ENCODE assay signal across 10 mouse cellular contexts in the genomic region with DNA sequence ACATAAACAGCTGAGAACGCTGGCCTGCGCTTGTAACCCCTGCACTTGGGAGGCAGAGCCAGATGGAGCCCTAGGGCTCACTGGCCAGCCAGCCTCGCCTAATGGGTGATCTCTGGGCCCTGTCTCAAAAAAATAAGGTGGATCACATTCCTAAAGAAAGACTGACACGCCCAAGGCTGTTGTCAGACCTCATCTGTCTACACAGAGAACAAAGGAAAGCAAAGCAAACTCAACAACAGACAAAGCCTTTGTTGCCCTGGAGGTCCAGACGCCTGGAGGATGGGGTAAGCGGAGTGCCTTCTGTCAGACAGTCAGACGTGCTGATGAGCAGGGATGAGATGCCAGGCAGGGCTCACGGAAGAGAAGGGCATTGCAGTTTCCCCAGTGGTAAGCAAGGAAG. TPM values are rescaled to one million over a fixed set of nuclear protein-coding genes. Genes with fewer than 3 reads are reported as not detected.
DNase-seq lines count a peak whose midpoint lies in the region; ATAC-seq and TF ChIP-seq lines count a peak whose summit lies in the region.
"Had no signal": no experiment of that assay in that cellular context is flagged by ENCODE, and none has a peak within 500 bp of the region (broad histone marks: within the 10 kb centered on the region; RNA-seq: fewer than 3 reads in every experiment).

No protein-coding gene starts in this region.

- no peak overlapping the region for H3ac ChIP-seq in myocyte (ENCODE audit: control insufficient read depth, insufficient read length)

- no peak overlapping the region for H3K4me3 ChIP-seq in hindbrain, embryonic 11.5 days (ENCODE audit: low read depth, low read length)
- H3K4me3 ChIP-seq in hindbrain, embryonic 14.5 days (replicated peaks; ENCODE audit: low read length), result no peak overlapping the region
- no peak overlapping the region for H3K4me3 ChIP-seq in neural tube, embryonic 12.5 days
- no peak overlapping the region for H3K4me3 ChIP-seq in neural tube, embryonic 15.5 days (replicated peaks)
- H3K4me3 ChIP-seq in embryonic facial prominence, embryonic 11.5 days (ENCODE audit: low read depth, low read length), result no peak overlapping the region
- peak overlapping the region; percentile 7 for H3K4me3 ChIP-seq in myocyte
- H3K4me3 ChIP-seq: intestine, embryonic 15.5 days had no signal

- peak; percentile 38; the same call in 1 of the 2 replicates for ATAC-seq in hindbrain, embryonic 11.5 days (ENCODE audit: low FRiP score)
- no peak for ATAC-seq in hindbrain, embryonic 14.5 days (ENCODE audit: low FRiP score)
- ATAC-seq in neural tube, embryonic 12.5 days (ENCODE audit: low FRiP score, low read depth), result peak; percentile 29; the same call in 1 of the 2 replicates
- no peak for ATAC-seq in neural tube, embryonic 15.5 days (ENCODE audit: low FRiP score)
- ATAC-seq in embryonic facial prominence, embryonic 11.5 days (replicated peaks; ENCODE audit: insufficient number of reproducible peaks, low FRiP score, low TSS enrichment, low read depth), result no peak

- H3K27me3 ChIP-seq in hindbrain, embryonic 11.5 days (ENCODE audit: control insufficient read depth, insufficient read depth, low read length), result no peaks in the 10 kb centered on the region
- no peaks in the 10 kb centered on the region for H3K27me3 ChIP-seq in hindbrain, embryonic 14.5 days (ENCODE audit: control insufficient read depth, insufficient read depth, low read length)
- no peaks in the 10 kb centered on the region for H3K27me3 ChIP-seq in neural tube, embryonic 12.5 days (replicated peaks)
- H3K27me3 ChIP-seq in neural tube, embryonic 15.5 days (replicated peaks), result no peaks in the 10 kb centered on the region
- no peaks in the 10 kb centered on the region for H3K27me3 ChIP-seq in embryonic facial prominence, embryonic 11.5 days (ENCODE audit: control insufficient read depth, insufficient read depth, low read length)
- H3K27me3 ChIP-seq in myocyte (ENCODE audit: control insufficient read depth, insufficient read depth, insufficient read length), result no peaks in the 10 kb centered on the region
- H3K27me3 ChIP-seq: intestine, embryonic 15.5 days had no signal

- H3K4me2 ChIP-seq in hindbrain, embryonic 11.5 days (replicated peaks; ENCODE audit: low read depth, low read length), result no peak overlapping the region
- no peak overlapping the region for H3K4me2 ChIP-seq in hindbrain, embryonic 14.5 days (replicated peaks)
- H3K4me2 ChIP-seq in neural tube, embryonic 12.5 days (replicated peaks), result no peak overlapping the region
- no peak overlapping the region for H3K4me2 ChIP-seq in neural tube, embryonic 15.5 days
- H3K4me2 ChIP-seq in embryonic facial prominence, embryonic 11.5 days (ENCODE audit: low read depth, low read length), result no peak overlapping the region
- peak overlapping the region; percentile 47 for H3K4me2 ChIP-seq in myocyte (ENCODE audit: low read depth)

- H3K79me2 ChIP-seq in myocyte (ENCODE audit: control insufficient read depth, insufficient read depth), result no peaks in the 10 kb centered on the region

- TF ChIP-seq POLR2A in myocyte (IDR thresholded peaks at IDR 0.05; ENCODE audit: insufficient read length, low read depth), result no peak

- no peaks in the 10 kb centered on the region for H3K36me3 ChIP-seq in hindbrain, embryonic 11.5 days (ENCODE audit: control insufficient read depth, insufficient read depth, low read length)
- no peaks in the 10 kb centered on the region for H3K36me3 ChIP-seq in hindbrain, embryonic 14.5 days (replicated peaks; ENCODE audit: control insufficient read depth, insufficient read depth)
- H3K36me3 ChIP-seq in neural tube, embryonic 12.5 days, result no peaks in the 10 kb centered on the region
- H3K36me3 ChIP-seq in neural tube, embryonic 15.5 days, result no peaks in the 10 kb centered on the region
- no peaks in the 10 kb centered on the region for H3K36me3 ChIP-seq in embryonic facial prominence, embryonic 11.5 days (replicated peaks; ENCODE audit: control insufficient read depth, insufficient read depth, low read depth, low read length)
- no peaks in the 10 kb centered on the region for H3K36me3 ChIP-seq in myocyte (ENCODE audit: control insufficient read depth, insufficient read depth)
- H3K36me3 ChIP-seq: intestine, embryonic 15.5 days had no signal

- H3K4me1 ChIP-seq in hindbrain, embryonic 11.5 days (replicated peaks; ENCODE audit: control insufficient read depth, insufficient read depth, low read length), result peaks cover 2% of the 10 kb centered on the region; the same call in 1 of the 2 replicates
- H3K4me1 ChIP-seq in hindbrain, embryonic 14.5 days (replicated peaks; ENCODE audit: control insufficient read depth, insufficient read depth, low read length), result no peaks in the 10 kb centered on the region
- peaks cover 5% of the 10 kb centered on the region; the same call in 1 of the 2 replicates for H3K4me1 ChIP-seq in neural tube, embryonic 12.5 days
- H3K4me1 ChIP-seq in neural tube, embryonic 15.5 days, result no peaks in the 10 kb centered on the region
- H3K4me1 ChIP-seq in embryonic facial prominence, embryonic 11.5 days (ENCODE audit: control insufficient read depth, insufficient read depth, low read length), result no peaks in the 10 kb centered on the region

- H3K9me3 ChIP-seq in hindbrain, embryonic 11.5 days (ENCODE audit: control insufficient read depth, low read length), result no peaks in the 10 kb centered on the region
- H3K9me3 ChIP-seq in hindbrain, embryonic 14.5 days (ENCODE audit: control insufficient read depth, low read length), result no peaks in the 10 kb centered on the region
- H3K9me3 ChIP-seq in neural tube, embryonic 12.5 days, result no peaks in the 10 kb centered on the region
- H3K9me3 ChIP-seq in neural tube, embryonic 15.5 days (replicated peaks), result no peaks in the 10 kb centered on the region
- no peaks in the 10 kb centered on the region for H3K9me3 ChIP-seq in embryonic facial prominence, embryonic 11.5 days (replicated peaks; ENCODE audit: control insufficient read depth, low read length)
- H3K9me3 ChIP-seq: intestine, embryonic 15.5 days had no signal

- DNase-seq in hindbrain, embryonic 11.5 days (ENCODE audit: low spot score), result peak; percentile 36
- no peak for DNase-seq in hindbrain, embryonic 14.5 days (ENCODE audit: low spot score)
- DNase-seq in embryonic facial prominence, embryonic 11.5 days (ENCODE audit: low spot score), result no peak
- DNase-seq in cerebellum, adult 9-10 months, result no peak
- DNase-seq in adipocyte (ENCODE audit: low spot score), result no peak
- DNase-seq: right cerebral cortex, postnatal 25 days had no signal

- peak overlapping the region; percentile 24; the same call in 1 of the 2 replicates for H3K9ac ChIP-seq in hindbrain, embryonic 11.5 days (ENCODE audit: low read depth, low read length)
- H3K9ac ChIP-seq in hindbrain, embryonic 14.5 days, result no peak overlapping the region
- H3K9ac ChIP-seq in neural tube, embryonic 12.5 days, result no peak overlapping the region
- no peak overlapping the region for H3K9ac ChIP-seq in neural tube, embryonic 15.5 days (replicated peaks)
- H3K9ac ChIP-seq in embryonic facial prominence, embryonic 11.5 days (replicated peaks; ENCODE audit: low read length), result peak overlapping the region; percentile 27; the same call in 1 of the 2 replicates
- H3K9ac ChIP-seq: intestine, embryonic 15.5 days had no signal

- no peak overlapping the region for H3K27ac ChIP-seq in hindbrain, embryonic 11.5 days (ENCODE audit: low read depth, low read length)
- no peak overlapping the region for H3K27ac ChIP-seq in hindbrain, embryonic 14.5 days
- no peak overlapping the region for H3K27ac ChIP-seq in neural tube, embryonic 12.5 days
- no peak overlapping the region for H3K27ac ChIP-seq in neural tube, embryonic 15.5 days (replicated peaks)
- no peak overlapping the region for H3K27ac ChIP-seq in embryonic facial prominence, embryonic 11.5 days (replicated peaks; ENCODE audit: low read depth, low read length)

- WGBS in hindbrain, embryonic 11.5 days, result 35% methylated on average over 8 of the region's 8 CpGs
- WGBS in hindbrain, embryonic 14.5 days, result 32% methylated on average over 8 of the region's 8 CpGs
- WGBS in neural tube, embryonic 12.5 days, result 33% methylated on average over 8 of the region's 8 CpGs
- 34% methylated on average over 8 of the region's 8 CpGs for WGBS in neural tube, embryonic 15.5 days
- WGBS in embryonic facial prominence, embryonic 11.5 days, result 46% methylated on average over 8 of the region's 8 CpGs

RNA-seq across cellular contexts. Expression of a gene that starts 3.8 kb away (rescaled TPM):
- 0.95 and 1.1 TPM in 2 replicates for polyA plus RNA-seq in hindbrain, embryonic 11.5 days (2014; fragmentation: Nextera tagmentation; extraction: Ambion mirVana)
- polyA plus RNA-seq in hindbrain, embryonic 14.5 days (2014; fragmentation: Nextera tagmentation; extraction: Ambion mirVana), result 0.78 and 1.4 TPM in 2 replicates
- polyA plus RNA-seq in neural tube, embryonic 12.5 days (2016; fragmentation: Nextera tagmentation; extraction: Ambion mirVana), result 1.3 and 1.6 TPM in 2 replicates
- 1.1 and 2.6 TPM in 2 replicates for polyA plus RNA-seq in neural tube, embryonic 15.5 days (2015; fragmentation: Nextera tagmentation; extraction: Ambion mirVana)
- 1.2 and 1.5 TPM in 2 replicates for polyA plus RNA-seq in embryonic facial prominence, embryonic 11.5 days (2014; fragmentation: Nextera tagmentation; extraction: Ambion mirVana)
- polyA plus RNA-seq in myocyte (2012; fragmentation: generic; extraction: Trizol), result 12.0 TPM

RNA-seq across cellular contexts. Expression of a gene that starts 11.1 kb away (rescaled TPM):
- 12.3 and 13.5 TPM in 2 replicates for polyA plus RNA-seq in hindbrain, embryonic 11.5 days (2014; fragmentation: Nextera tagmentation; extraction: Ambion mirVana)
- 7.4 and 8.3 TPM in 2 replicates for polyA plus RNA-seq in hindbrain, embryonic 14.5 days (2014; fragmentation: Nextera tagmentation; extraction: Ambion mirVana)
- 12.0 and 16.1 TPM in 2 replicates for polyA plus RNA-seq in neural tube, embryonic 12.5 days (2016; fragmentation: Nextera tagmentation; extraction: Ambion mirVana)
- 8.8 and 10.6 TPM in 2 replicates for polyA plus RNA-seq in neural tube, embryonic 15.5 days (2015; fragmentation: Nextera tagmentation; extraction: Ambion mirVana)
- polyA plus RNA-seq in embryonic facial prominence, embryonic 11.5 days (2014; fragmentation: Nextera tagmentation; extraction: Ambion mirVana), result 10.9 and 14.2 TPM in 2 replicates
- 8.0 TPM for polyA plus RNA-seq in myocyte (2012; fragmentation: generic; extraction: Trizol)

RNA-seq across cellular contexts. Expression of a gene that starts 43.9 kb away (rescaled TPM):
- polyA plus RNA-seq in hindbrain, embryonic 11.5 days (2014; fragmentation: Nextera tagmentation; extraction: Ambion mirVana), result 11.0 and 12.3 TPM in 2 replicates
- polyA plus RNA-seq in hindbrain, embryonic 14.5 days (2014; fragmentation: Nextera tagmentation; extraction: Ambion mirVana), result 15.0 and 15.5 TPM in 2 replicates
- polyA plus RNA-seq in neural tube, embryonic 12.5 days (2016; fragmentation: Nextera tagmentation; extraction: Ambion mirVana), result 13.1 and 14.0 TPM in 2 replicates
- polyA plus RNA-seq in neural tube, embryonic 15.5 days (2015; fragmentation: Nextera tagmentation; extraction: Ambion mirVana), result 13.4 and 15.1 TPM in 2 replicates
- 11.9 and 12.6 TPM in 2 replicates for polyA plus RNA-seq in embryonic facial prominence, embryonic 11.5 days (2014; fragmentation: Nextera tagmentation; extraction: Ambion mirVana)
- 12.9 TPM for polyA plus RNA-seq in myocyte (2012; fragmentation: generic; extraction: Trizol)

RNA-seq across cellular contexts. Expression of a gene that starts 53.2 kb away (rescaled TPM):
- polyA plus RNA-seq in hindbrain, embryonic 11.5 days (2014; fragmentation: Nextera tagmentation; extraction: Ambion mirVana), result not detected in 2 replicates
- not detected in 2 replicates for polyA plus RNA-seq in hindbrain, embryonic 14.5 days (2014; fragmentation: Nextera tagmentation; extraction: Ambion mirVana)
- polyA plus RNA-seq in neural tube, embryonic 12.5 days (2016; fragmentation: Nextera tagmentation; extraction: Ambion mirVana), result not detected in 2 replicates
- not detected in 2 replicates for polyA plus RNA-seq in neural tube, embryonic 15.5 days (2015; fragmentation: Nextera tagmentation; extraction: Ambion mirVana)
- polyA plus RNA-seq in embryonic facial prominence, embryonic 11.5 days (2014; fragmentation: Nextera tagmentation; extraction: Ambion mirVana), result not detected in 2 replicates
- not detected for polyA plus RNA-seq in myocyte (2012; fragmentation: generic; extraction: Trizol)
- polyA plus RNA-seq: intestine, embryonic 15.5 days had no signal

Comparison
In these comparisons a context has a peak if more than half of its experiments do, and no peak if none do; other contexts are left out.
1. ATAC-seq: peak in hindbrain, embryonic 11.5 days (single experiment) and neural tube, embryonic 12.5 days (single experiment); none in hindbrain, embryonic 14.5 days (single experiment), neural tube, embryonic 15.5 days (single experiment) and embryonic facial prominence, embryonic 11.5 days (single experiment).
2. H3K9ac ChIP-seq: peak in hindbrain, embryonic 11.5 days (single experiment) and embryonic facial prominence, embryonic 11.5 days (single experiment); none in hindbrain, embryonic 14.5 days (single experiment), neural tube, embryonic 12.5 days (single experiment) and neural tube, embryonic 15.5 days (single experiment).